Mouse (Mus musculus) layer of hippocampus, adult 9-11 months (tissue): ENCODE measurements around the gene Scgb1b29.
"Not testable (repeated sequence)": the region's sequence is repeated elsewhere in the genome, so short reads cannot be mapped to it uniquely, and the experiment has no call there.

ENCODE experiments used
- DNase-seq: peaks from one replicate; pipeline ENCODE4 v3.0.0; 2022

Scgb1b29 gene

DNA sequence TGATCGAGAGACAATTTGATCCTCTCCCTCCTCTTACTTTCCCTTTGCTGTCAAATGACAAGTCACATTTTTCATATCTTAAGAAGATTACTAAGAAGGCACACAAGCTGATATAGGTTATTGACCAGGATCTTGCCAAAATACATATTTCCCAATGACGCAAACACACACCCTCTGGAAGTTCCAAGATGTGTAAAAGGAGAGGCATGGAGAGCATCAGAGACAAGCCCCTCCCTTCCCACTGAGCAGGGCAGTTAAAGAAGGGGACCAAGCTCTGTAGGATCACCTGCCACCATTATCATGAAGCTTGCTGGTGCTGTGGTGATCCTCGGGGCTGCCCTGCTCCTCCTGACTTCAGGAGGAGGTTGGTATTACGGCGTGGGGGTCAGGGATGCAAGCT is at the start of gene Scgb1b29:
Gene Scgb1b29 (plus strand): TSS at position 301 of the 400 bp plus-strand sequence.
- not testable (repeated sequence) for DNase-seq

DNA sequence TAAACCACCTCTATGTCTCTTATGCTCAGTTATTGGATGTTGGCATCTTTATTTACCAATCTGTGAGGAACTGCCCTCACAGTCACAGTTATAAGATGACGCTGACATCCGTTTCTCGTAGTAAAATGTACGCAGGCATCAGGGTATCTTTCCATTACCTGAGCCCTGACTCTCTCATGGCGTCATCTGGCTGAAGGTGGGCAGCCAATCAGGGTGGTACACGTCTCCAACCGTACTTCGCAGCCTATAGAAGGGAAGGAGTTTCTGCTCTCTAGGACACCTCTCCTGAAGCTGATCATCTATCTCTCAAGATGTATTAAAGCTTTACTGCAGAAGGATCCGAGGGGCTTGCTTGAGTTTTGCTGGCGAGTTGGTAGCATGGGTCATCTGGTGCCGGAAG is 12.7 kb upstream of the Scgb1b29 start:
- DNase-seq: not testable (repeated sequence)
